Mouse (Mus musculus) kidney, adult 11 months (tissue): Measurements from ENCODE around the gene Ssbp4.
"Not testable (repeated sequence)": the region's sequence is repeated elsewhere in the genome, so short reads cannot be mapped to it uniquely, and the experiment has no call there.

ENCODE experiments used
- DNase-seq: peaks from one replicate; pipeline ENCODE4 v3.0.0; 2022

The Ssbp4 gene

GRCm38 (mm10) chr8:70606780-70607602, 1.7 kb downstream of the Ssbp4 start:
- peak; percentile 62 for DNase-seq

- DNase-seq = no peak
Observed at GRCm38 (mm10) chr8:70605871-70606779, 2.5 kb downstream of the Ssbp4 start.

- DNase-seq = no peak
Observed at GRCm38 (mm10) chr8:70604558-70604957, 4.1 kb downstream of the Ssbp4 start.

- no peak for DNase-seq
Observed at GRCm38 (mm10) chr8:70602139-70602811, 6.4 kb downstream of the Ssbp4 start.

GRCm38 (mm10) chr8:70601271-70601649, 7.4 kb downstream of the Ssbp4 start:
- DNase-seq = peak; percentile 81

- DNase-seq = peak; percentile 58
Observed at GRCm38 (mm10) chr8:70600473-70601270, 8.0 kb downstream of the Ssbp4 start.

- no peak for DNase-seq
Observed at GRCm38 (mm10) chr8:70599507-70600290, 9.0 kb downstream of the Ssbp4 start.

GRCm38 (mm10) chr8:70598722-70599121, 9.9 kb downstream of the Ssbp4 start:
- DNase-seq = no peak

- DNase-seq = peak; percentile 86
Observed at GRCm38 (mm10) chr8:70598283-70598682, 10.4 kb downstream of the Ssbp4 start.

GRCm38 (mm10) chr8:70597417-70598272, 11.0 kb downstream of the Ssbp4 start:
- DNase-seq = no peak

- DNase-seq = no peak
Observed at GRCm38 (mm10) chr8:70596775-70597416, 11.8 kb downstream of the Ssbp4 start.

- DNase-seq = no peak
Observed at GRCm38 (mm10) chr8:70596216-70596615, 12.5 kb downstream of the Ssbp4 start.

- no peak for DNase-seq
Observed at GRCm38 (mm10) chr8:70595811-70596210, 12.9 kb downstream of the Ssbp4 start.

- DNase-seq = peak; percentile 59
Observed at GRCm38 (mm10) chr8:70594621-70595564, 13.8 kb downstream of the Ssbp4 start.

GRCm38 (mm10) chr8:70593961-70594609, 14.6 kb downstream of the Ssbp4 start, which contains the start of gene Isyna1:
Gene Isyna1, plus strand, starts transcription at chr8:70594373.
- DNase-seq = peak; percentile 92

- DNase-seq = peak; percentile 58
Observed at GRCm38 (mm10) chr8:70593173-70593572, 15.5 kb downstream of the Ssbp4 start.

- no peak for DNase-seq
Observed at GRCm38 (mm10) chr8:70591569-70591968, 17.1 kb downstream of the Ssbp4 start.

GRCm38 (mm10) chr8:70587955-70588354, 20.7 kb downstream of the Ssbp4 start:
- DNase-seq = not testable (repeated sequence)
